Mouse (Mus musculus): ENCODE measurements around the gene Cdca7l.
A peak's percentile ranks its signal among the peaks of the same experiment; 100 is the strongest.
"Not testable (repeated sequence)": the region's sequence is repeated elsewhere in the genome, so short reads cannot be mapped to it uniquely, and the experiment has no call there.

The Cdca7l gene

DNA sequence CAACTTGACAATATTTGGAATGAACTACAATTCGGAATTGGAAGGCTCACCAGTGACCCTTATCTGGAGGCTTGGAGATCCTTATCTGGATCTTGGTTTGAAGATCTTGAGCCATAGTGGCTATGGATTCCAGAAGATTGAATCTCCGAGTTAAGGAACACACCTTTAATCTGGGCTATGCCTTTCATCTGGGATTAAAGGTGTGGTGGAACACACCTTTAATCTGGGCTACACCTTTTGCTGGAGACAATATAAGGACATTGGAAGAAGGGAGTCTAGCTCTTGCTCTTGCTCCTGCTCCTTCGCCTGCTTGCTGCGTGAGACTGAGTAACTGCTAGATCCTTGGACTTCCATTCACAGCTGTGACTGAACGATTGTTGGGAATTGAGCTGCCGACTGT lies at the start of gene Cdca7l:
TSS of gene Cdca7l (plus strand) at position 301 of the 400 bp plus-strand sequence.
- DNase-seq (ENCODE audit: low spot score), result not testable (repeated sequence)

DNA sequence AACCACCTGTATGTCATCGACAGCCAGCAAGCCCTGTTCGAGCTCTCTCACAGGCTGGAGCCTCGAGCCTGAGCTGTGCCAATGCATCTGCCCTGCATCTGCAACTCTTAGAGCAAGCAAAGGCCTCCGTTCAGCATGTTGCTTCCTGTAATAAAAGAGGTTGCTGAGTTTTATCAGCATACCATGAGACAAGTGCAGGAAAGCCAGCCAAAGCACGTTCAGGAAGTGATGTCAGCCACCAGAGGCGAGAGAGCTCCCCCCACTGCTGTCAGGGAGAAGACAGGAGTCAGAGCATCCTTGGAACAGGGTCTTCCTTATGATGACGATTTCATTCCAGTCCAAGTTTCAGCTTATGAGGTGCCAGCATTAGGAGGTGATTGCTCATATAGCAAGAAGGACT lies 48.1 kb upstream of the Cdca7l start:
- no peak for DNase-seq (ENCODE audit: low spot score)

DNA sequence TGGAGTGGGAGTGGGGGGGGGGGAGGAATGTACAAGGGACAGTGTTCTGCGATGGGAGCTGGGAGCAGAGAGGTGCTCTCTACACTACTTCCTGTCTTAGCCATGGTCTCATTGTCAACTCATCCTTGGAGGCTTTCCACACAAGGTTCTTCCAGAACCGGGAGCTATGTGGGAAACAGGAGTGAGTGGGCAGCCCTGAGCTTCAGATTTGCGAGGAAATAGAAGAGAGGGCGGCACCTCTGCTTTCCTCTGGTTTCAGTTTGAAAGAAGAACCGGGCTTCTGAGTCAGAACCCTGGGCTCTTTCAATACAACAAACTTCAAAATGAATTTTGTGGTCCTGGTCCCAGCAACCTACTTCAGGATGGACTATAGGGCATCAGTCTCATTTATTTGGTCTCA lies 43.7 kb upstream of the Cdca7l start:
- no peak for DNase-seq (ENCODE audit: low spot score)

DNA sequence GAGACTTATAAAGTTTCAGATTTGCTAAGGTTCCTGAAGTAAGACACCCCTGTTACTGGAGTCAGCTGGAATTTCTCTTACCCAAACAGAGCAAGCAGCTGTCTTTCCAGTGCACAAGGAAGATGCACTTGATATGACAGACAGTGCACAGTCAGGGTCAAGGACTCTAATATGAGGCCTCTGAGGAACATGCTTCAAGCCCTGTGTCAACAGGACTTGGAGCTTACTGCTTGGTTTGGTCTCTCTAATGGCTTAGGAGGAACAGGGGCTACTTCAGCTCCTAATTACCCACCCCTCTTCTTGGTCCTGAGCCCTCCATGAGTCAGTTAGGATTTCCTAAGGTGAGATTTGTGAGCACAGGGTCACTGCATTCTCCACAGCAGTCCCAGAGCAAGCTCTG lies 43.2 kb upstream of the Cdca7l start:
- no peak for DNase-seq (ENCODE audit: low spot score)

DNA sequence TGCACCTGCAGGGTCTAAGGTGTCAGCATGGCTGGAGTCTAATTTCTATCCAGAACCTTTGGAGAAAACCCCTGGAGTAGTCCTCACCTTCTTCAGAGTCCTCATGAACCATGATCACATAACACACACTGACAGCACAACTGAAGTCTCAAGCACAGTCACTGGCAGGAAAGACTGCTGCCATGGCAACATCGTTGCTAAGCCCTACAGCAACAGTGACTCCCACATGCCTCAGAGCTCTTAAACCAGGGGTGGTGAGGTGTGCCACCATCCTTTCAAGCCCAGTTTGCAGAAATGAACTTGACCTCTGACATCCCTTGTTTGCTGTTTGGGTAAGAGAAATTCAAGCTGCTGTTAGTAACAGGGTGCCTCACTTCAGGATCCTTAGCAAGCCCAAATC lies 42.4 kb upstream of the Cdca7l start:
- DNase-seq (ENCODE audit: low spot score), result peak; percentile 62

DNA sequence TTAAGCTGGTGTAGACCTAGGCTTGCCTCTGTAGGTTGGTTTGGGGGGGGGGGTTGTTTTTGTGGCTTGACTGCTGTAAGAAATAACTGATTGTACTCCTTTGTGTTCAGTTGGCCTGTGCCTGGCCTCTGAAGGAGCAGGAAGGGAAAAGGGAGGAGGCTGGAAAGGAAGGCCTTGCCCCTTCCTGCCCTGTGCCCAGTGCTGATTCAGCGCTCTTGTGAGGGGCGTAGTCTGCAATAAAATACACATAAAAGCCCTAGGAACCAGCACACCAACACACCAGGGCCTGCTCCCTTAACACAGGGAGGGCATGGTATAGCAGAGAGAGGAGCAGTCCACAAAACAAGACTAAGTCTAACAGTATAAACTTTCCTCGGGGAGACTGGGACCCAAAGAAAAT lies 40.8 kb upstream of the Cdca7l start:
- no peak for DNase-seq (ENCODE audit: low spot score)

DNA sequence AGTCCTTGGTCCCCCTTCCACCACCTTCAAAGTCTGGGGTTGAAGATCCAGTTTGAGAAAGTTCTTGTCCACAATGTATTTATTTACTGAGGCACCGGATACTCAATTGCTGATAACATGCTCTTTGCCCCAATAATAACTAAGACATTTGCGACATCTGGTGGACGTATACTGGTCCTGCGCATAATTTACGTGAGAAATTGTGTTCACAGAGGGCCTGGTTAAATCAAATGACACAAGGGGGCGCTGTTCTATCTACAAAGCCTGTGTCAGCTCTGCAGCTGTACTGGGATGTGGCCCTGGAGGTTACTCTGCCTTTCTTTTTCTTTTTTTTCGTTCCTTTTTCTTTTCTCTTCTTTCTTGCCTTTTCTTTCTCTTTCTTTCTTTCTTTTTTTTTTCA lies 39.2 kb upstream of the Cdca7l start:
- DNase-seq (ENCODE audit: low spot score), result peak; percentile 90

DNA sequence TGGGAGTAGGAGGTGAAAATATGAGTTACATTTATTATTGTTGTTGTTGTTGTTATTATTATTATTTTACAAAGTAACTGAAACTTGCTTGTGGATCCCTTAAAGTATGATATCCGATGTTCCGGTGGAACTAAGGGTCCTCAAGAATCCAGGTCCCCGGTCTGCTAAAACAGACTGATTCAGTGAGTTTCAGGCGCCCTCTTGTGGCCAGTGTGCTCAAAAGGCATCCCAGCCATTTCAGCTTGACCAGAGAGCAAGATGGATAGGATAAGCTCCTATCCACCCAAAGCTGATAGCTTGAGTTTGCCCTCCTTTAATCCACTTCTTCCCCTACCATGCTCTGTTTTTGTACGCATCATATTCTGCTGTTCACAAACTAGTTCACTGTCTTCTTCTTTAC lies 35.0 kb upstream of the Cdca7l start:
- DNase-seq (ENCODE audit: low spot score), result peak; percentile 82

DNA sequence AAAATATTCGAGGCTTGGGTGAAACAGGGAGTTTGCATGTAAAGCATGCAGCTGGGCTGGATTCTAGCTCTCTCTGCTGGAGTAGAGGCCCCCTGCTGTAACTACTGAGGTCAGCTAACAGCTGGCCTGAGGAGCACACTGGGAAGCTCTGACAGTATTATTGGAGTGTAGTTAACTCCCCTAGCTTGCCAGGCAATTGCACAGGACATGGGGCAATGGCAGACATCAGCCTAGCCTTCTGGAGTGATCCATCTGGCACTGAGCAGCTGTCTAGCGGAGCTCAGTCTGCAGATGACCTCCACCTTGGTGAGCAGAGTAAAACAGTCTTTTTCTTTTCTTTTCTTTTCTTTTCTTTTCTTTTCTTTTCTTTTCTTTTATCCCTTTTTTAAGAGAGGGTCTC lies 33.9 kb upstream of the Cdca7l start:
- DNase-seq (ENCODE audit: low spot score), result no peak

DNA sequence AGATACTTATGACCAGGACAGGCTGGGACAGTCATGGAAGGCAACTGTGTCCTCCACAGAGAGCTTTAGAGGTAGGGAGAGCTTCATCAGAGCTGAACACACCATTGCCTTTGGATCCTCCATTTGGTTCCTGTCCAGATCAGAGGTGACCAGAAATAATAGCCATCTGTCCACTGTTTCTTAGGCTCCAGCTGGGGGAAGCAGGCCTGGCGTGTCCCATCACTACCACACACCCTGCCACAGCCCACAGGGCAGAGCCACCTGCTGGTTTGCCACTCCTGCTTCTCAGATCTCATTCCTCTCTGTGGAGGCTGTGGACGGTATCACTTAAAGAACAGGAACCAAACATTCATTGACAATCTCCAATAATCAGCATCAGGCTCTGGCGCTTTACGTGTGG lies 32.9 kb upstream of the Cdca7l start:
- DNase-seq (ENCODE audit: low spot score), result no peak

DNA sequence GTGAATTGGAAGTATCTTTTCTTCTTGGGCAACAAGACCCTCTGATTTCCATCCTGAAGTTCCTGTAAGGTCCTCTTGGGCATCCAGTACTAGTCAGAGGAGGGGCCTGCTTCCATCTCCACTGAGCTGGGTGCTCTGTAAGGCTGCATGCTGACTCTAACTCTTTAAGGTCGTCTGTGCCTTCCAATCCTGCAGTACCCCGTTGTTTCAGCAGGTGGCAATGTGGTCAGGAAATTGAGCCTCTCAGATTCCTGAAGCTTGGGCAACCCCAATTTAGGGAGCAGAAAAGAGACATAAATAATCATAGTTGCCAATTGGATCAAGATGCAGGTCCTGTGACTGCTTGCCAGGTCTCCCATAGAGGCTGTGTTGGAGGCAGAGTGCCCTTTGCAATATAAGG lies 31.5 kb upstream of the Cdca7l start:
- DNase-seq (ENCODE audit: low spot score), result peak; percentile 82

DNA sequence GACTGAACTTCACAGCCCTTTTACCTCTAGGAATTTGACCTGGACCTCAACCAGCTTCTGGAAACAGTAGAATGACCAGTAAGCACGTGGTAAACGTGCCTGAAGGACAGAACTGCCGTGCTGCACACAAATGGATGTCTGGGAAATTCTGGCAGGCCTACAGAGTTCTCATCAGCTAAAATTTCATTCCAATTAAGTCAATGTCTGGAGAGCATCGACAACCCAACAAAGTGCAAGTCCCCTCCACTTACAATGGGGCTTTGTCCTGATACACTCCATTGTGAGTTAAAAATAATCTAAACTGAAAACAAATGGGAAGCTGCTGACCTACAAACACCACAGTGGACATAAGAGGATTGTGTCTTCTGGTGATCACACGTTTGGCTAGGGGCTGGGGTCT lies 27.2 kb upstream of the Cdca7l start:
- DNase-seq (ENCODE audit: low spot score), result no peak

DNA sequence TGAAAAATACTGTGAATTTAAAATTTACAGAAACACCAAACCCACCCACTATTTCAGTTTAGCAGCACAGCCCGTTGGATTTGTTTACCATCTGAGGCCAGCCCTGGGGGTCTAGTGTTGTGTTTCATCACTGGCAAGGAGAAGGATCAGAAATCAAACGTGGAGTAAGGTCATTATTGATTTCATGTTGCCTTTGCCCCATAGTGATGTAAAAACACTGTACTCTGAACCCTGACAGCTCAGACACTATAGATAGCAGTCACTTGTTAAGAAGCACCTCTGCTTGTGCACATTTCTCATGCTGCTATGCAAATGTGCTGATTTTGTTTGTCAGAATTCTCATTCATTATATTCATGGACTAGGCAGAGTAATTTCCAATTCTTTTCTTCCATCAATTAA lies 22.7 kb upstream of the Cdca7l start:
- DNase-seq (ENCODE audit: low spot score), result no peak

DNA sequence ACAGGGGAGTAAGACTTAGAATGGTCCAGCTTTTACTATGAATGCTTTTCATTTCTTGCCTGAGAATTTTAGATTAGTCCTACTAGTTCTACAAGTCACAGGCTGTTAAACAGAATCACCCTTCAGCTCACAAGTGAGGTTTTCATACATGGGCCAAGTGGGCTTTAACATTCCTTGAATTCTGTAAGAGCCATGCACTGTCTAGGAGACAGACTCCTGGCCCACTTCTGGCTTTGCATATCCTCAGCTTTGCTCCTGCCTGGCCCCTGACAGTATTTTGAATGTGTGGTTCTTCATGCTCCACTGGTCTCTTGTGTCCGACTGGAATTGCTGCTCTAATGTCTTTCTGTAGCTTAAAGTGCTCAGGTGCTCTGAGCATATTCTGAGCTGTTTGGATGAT lies 20.7 kb upstream of the Cdca7l start:
- no peak for DNase-seq (ENCODE audit: low spot score)

DNA sequence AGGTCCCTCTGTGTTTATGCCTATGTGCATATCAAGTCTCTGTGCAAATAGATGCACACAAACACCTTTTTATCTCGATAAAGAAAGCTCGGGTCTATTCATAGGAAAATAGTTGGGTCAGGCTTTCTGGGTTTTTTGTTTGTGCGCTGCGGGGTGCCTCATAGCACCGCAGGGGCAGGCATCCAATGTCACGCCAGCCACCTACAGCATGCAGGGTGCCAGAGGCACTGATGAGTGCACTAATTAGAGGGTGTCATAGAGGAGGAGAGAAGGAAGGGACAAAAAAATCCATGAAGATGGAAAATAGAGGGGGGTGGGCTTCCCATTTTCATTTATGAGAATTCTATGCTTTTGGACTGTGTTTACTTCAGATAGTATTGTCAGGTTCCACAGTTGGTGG lies 17.5 kb upstream of the Cdca7l start:
- no peak for DNase-seq (ENCODE audit: low spot score)

DNA sequence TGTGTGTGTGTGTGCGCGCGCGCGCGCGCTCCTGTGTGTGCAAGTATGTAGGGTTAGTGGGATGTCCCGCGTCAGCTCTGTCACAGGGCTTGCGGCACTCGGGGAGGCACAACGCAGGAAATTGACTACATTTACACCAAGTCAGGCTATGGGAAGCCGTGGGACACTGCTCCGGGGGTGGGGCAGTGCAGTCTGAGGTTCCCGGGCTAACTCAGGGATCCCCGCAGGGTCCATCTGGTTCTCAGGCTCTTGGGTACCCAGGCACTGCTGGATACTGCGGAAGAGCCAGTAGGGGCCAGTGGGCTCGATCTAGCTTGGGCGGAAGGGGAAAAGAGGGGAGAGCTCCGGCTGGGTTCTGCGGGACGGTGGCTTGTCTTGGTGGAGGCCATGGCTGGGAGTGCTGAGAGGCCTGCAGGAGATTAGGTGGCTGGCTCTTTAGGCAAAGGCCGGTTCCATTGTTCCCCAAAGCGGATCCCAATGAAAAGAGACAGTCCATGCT lies 15.5 kb upstream of the Cdca7l start:
- DNase-seq (ENCODE audit: low spot score), result no peak

DNA sequence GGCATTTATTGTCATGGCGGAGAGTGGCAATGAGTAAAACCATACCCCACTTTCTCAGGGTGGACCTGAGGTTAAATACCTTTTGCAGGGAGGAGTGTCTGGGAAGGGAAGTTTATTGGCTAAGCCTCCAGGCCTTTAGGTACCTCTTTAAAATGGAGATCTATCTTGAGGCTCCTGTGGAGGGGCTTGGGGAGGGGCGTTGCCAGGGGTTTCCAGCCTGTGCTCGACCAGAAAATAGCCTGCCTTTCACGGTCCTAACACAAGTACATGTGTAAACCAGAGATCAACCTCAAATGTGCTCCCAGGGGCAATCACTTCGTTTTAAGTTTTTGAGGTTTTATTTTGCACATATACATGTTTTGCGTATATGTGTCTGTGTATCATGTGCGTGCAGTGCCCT lies 15.1 kb upstream of the Cdca7l start:
- DNase-seq (ENCODE audit: low spot score), result no peak

DNA sequence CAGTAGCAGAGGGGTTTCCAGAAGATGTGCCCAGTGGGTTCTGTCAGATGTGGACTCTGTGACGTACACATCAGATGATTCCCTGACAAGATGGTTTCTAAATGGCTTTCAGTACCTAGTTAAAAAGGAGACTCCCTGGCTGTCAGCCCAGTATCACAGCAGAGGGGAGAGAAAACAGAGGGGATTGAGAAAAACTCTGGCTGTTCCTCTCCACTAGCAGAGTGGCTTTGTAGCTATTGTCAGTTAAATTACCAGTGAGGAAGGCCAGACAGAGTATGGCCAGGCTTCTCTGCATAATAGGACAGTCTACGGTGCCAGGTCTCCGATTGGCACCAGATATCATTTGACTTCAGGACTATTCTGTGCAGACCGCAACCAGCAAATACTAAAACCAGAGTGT lies 8.8 kb upstream of the Cdca7l start:
- DNase-seq (ENCODE audit: low spot score), result no peak

DNA sequence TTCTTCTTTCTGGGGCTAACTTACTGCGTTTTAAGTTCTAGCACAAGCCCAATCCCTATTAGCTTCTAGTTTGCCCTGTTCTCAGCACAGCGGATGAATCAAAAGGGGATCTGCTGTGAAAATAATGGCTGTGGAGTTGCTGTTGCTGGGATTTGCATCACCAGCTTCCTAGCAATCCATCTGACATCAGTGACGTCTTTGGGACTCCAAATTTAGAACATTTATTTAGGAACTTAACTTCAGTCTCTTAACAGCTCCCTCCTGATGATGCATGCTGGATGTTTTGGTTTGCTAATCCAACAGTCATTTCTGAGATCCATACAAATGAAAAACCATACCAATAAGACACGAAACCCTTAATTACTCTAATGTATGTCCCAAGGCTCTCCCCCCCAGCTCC lies 1.5 kb downstream of the Cdca7l start:
- no peak for DNase-seq (ENCODE audit: low spot score)

DNA sequence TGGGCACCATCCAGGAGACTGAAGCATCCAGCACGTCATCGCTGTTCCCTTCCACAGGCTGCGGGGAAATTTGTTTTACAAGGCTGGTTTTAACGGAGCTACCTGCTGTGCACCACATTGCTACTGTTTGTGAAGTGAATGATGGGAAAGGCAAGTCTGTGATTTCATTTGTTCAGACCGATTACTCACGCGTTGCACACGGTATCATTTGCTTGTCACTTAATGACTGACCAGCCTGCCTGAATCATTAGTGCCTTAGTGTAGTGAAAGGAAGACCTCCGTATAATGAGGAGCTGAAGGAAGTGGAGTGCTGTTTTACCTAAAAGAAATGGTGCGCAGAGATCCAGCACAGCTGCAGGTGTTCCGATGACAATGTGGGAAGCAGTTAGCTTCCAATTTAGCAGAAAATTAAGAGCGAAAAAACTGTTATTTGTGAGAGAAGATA lies 1.9 kb downstream of the Cdca7l start:
- DNase-seq (ENCODE audit: low spot score), result no peak

DNA sequence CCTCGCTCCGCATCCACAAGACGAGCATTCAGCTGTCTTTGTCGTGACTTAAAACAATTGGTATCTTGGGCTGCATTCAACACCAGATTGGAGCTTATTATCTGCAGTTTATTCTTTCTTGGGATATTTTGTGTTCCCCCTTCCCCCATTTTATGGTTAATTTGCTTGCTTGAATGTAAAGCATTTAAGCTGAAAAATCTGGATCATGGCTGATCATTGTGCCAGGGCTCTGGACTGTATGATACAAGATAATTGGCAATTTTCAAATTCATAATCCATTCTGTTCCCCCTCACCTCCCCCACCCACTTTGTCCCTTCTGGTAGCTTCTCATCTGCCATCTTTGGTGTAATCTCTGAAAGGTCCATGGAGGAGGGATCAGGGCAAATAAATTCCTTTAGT lies 2.4 kb downstream of the Cdca7l start:
- no peak for DNase-seq (ENCODE audit: low spot score)

DNA sequence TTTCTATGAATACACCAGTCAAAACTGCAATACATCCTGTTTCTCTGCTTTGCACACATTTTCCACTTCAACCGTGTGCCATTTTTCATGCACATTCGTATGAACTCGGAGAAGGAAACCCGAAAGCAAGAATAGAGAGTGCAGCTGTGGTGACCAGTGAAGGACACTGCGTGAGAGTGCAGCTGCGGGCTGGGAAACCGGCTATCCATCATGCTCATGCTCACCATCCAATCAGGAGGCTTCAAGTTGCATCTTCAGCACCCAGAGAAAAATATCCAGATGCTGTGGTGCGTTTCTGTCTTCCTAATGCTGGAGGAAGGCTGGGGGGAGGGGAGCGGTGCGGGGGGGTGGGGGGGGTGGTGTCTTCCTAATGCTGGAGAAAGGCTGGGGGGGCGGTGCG lies 3.5 kb downstream of the Cdca7l start:
- no peak for DNase-seq (ENCODE audit: low spot score)

DNA sequence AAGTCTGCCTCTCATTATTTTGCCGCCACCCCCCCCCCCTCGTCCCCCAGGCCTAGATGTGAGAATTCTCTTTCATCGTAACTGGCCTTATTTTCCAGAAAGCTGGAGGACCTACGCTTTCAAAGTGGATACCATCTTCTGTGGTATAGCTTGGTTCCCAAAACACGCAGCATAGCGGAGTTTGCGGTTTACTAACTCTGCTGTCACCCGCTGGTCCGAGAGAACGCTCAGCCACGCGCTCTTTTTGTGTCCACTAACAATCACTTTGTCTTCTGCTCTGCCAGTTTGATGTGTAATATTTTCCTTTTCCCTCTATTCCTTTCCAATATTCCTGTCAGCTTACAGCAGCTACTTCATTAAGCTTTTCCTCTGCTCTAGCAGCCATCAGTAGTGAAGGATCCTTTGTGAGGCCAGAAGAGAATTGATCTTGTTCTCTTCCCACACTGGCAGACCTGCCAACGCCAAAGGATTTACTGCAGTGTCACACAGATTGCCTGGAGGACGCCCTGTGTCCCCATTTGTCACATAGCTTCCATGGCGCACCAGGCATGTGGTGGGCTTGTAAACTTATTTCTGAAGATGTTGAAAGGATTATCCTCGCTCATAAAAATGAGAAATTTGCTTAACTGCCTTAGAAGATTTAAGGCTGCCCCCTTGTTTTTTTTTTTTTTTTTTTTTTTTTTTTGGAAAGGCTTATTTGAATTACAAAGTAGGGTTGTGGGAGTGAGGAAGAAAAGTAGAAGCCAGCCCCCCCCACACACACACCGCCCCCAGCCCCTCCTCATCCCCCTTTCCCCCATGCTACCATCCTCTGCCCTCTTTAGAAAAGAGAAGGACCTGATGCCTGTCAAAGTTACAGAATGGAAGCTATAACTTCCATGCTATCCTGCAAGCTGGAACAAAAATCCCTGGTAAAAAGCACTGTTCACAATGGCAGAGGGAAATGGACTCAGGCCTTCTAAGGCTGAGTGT lies 4.6 kb downstream of the Cdca7l start:
- DNase-seq (ENCODE audit: low spot score), result no peak

Measured in layer of hippocampus, adult 11-12 months (tissue).